Mouse (Mus musculus) c-Kit-positive CD71-positive TER-119-positive erythroid progenitor cells, embryonic 14.5 days (primary cell): Measurements from ENCODE around the gene Det1.
A peak's percentile ranks its signal among the peaks of the same experiment; 100 is the strongest.

Experiments used
- DNase-seq: peaks from one replicate; pipeline ENCODE4 v3.0.0-alpha.2; 2013; ENCODE audit warnings: low spot score

Det1 gene

GRCm38 (mm10) chr7:78782639-78783581, 64.2 kb downstream of the Det1 start, which contains the start of the genes Mrps11 and Mrpl46:
TSS of gene Mrps11 (plus strand) at chr7:78783119.
TSS of gene Mrpl46 (minus strand) at chr7:78783531.
- DNase-seq = peak; percentile 88

- DNase-seq = no peak
Observed at GRCm38 (mm10) chr7:78778741-78779140, 68.3 kb downstream of the Det1 start.
